Mouse (Mus musculus) myocyte (in vitro differentiated cells): Measurements from ENCODE around the gene Hist1h2ao. TPM values are rescaled to one million over a fixed set of nuclear protein-coding genes. Genes with fewer than 3 reads are reported as not detected.
"Not testable (repeated sequence)": the region's sequence is repeated elsewhere in the genome, so short reads cannot be mapped to it uniquely, and the experiment has no call there.

Experiments used
- H3K27me3 ChIP-seq: one replicate; pipeline ENCODE4 v1.6.1; 2011; ENCODE audit not compliant: control insufficient read depth, insufficient read depth, insufficient read length
- H3K36me3 ChIP-seq: one replicate; pipeline ENCODE4 v1.6.1; 2011; ENCODE audit not compliant: control insufficient read depth, insufficient read depth
- H3K4me2 ChIP-seq: one replicate; pipeline ENCODE4 v1.6.1; 2011; ENCODE audit warnings: low read depth, control low read depth
- H3K4me3 ChIP-seq: one replicate; pipeline ENCODE4 v1.5.1; 2011; ENCODE audit warnings: mild to moderate bottlenecking, control low read depth, moderate library complexity
- H3K79me2 ChIP-seq: one replicate; pipeline ENCODE4 v1.6.1; 2011; ENCODE audit not compliant: control insufficient read depth, insufficient read depth
- H3ac ChIP-seq: one replicate; pipeline ENCODE4 v1.6.1; 2011; ENCODE audit not compliant: control insufficient read depth, insufficient read length
- CEBPB ChIP-seq: IDR thresholded peaks from 2 replicates; pipeline ENCODE4 v1.6.1; 2011; ENCODE audit warnings: mild to moderate bottlenecking, moderate library complexity; ENCODE audit not compliant: poor library complexity, insufficient read depth, severe bottlenecking
- E2F4 ChIP-seq: IDR thresholded peaks from one replicate; pipeline ENCODE4 v1.6.1; 2011; ENCODE audit warnings: mild to moderate bottlenecking, control low read depth, moderate library complexity; ENCODE audit not compliant: insufficient read depth
- MYOD1 ChIP-seq, 3 experiments: IDR thresholded peaks; one replicate each; pipeline ENCODE4 v1.6.1; 2011; ENCODE audit warnings: control low read depth in 2 of 3, low read depth in 2 of 3, mild to moderate bottlenecking in 2 of 3, moderate library complexity in 1 of 3; ENCODE audit not compliant: insufficient read length in 2 of 3, control insufficient read depth in 1 of 3
- POLR2A ChIP-seq: IDR thresholded peaks from one replicate; pipeline ENCODE4 v1.6.1; 2011; ENCODE audit warnings: low read depth, mild to moderate bottlenecking, control low read depth, moderate library complexity; ENCODE audit not compliant: insufficient read length
- POLR2AphosphoS2 ChIP-seq: IDR thresholded peaks from one replicate; pipeline ENCODE4 v1.6.1; 2011; ENCODE audit warnings: low read depth, control low read depth; ENCODE audit not compliant: insufficient read length
- REST ChIP-seq: IDR thresholded peaks from one replicate; pipeline ENCODE4 v1.6.1; 2011; ENCODE audit warnings: mild to moderate bottlenecking, control low read depth, moderate library complexity; ENCODE audit not compliant: insufficient read depth, insufficient read length
- SRF ChIP-seq: IDR thresholded peaks from one replicate; pipeline ENCODE4 v1.6.1; 2011; ENCODE audit warnings: low read depth; ENCODE audit not compliant: control insufficient read depth, insufficient read length
- TCF12 ChIP-seq: IDR thresholded peaks from one replicate; pipeline ENCODE4 v1.6.1; 2011; ENCODE audit warnings: mild to moderate bottlenecking, control low read depth; ENCODE audit not compliant: poor library complexity, insufficient read depth, severe bottlenecking
- TCF3 ChIP-seq: IDR thresholded peaks from one replicate; pipeline ENCODE4 v1.6.1; 2011; ENCODE audit warnings: low read depth, control low read depth; ENCODE audit not compliant: insufficient read length
- polyA plus RNA-seq: library from polyadenylated mRNA; unstranded; fragments of >200 nt; fragmentation: generic; extraction: Trizol; gene quantifications from one replicate; pipeline ENCODE4 v1.2.1, GENCODE M21; 2012; ENCODE audit warnings: missing spikeins

Hist1h2ao gene
- polyA plus RNA-seq, 1 experiment = not detected

DNA sequence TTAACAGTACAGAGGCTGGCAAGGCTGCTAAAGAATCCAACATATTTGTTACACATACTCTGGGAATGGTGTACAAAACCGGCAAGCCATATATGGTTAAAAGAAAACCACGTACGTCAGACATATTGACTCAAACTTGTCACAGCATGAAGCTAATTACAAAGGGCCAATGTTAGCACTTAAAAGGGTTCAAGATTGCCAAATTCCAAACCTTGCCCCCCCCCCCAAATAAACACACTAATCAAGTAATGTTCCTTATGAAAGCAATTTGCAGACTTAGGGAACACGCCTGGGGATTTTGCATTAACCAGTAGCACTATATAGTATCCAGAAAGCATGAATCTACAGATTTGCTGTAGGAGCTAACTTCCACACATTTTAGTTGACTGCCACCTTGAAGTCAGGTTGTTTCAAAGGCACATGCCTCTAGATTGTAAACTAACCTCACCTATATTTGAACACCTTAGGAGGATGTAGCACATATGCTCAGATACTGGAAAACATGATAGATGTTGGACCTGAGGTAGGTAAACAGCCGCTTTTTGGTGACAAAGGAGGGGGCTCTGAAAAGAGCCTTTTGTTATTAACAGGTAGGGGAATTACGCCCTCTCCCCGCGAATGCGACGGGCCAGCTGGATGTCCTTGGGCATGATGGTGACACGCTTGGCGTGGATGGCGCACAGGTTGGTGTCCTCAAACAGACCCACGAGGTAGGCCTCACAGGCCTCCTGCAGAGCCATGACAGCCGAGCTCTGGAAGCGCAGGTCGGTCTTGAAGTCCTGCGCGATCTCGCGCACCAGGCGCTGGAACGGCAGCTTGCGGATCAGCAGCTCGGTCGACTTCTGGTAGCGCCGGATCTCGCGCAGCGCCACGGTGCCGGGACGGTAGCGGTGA lies 27.7 kb upstream of the Hist1h2ao start:
- H3K36me3 ChIP-seq, H3ac ChIP-seq, H3K27me3 ChIP-seq, H3K79me2 ChIP-seq: not testable (repeated sequence)
- TF ChIP-seq POLR2A (peak; percentile 85), SRF (peak; percentile 85), POLR2AphosphoS2 (peak; percentile 93)
- Histone ChIP-seq H3K4me2 (peak overlapping the region; percentile 72), H3K4me3 (peak overlapping the region; percentile 18)

GRCm38 (mm10) chr13:21783255-21783617 lies 27.0 kb upstream of the Hist1h2ao start, which contains the start of gene Hist1h3i:
TSS of gene Hist1h3i (minus strand) at chr13:21783370.
- Histone ChIP-seq H3ac (no peak within 1 kb of the TSS), H3K27me3 (no peaks in the 10 kb centered on the region), H3K36me3 (no peaks in the 10 kb centered on the region), H3K4me2 (peak within 1 kb of the TSS; percentile 85), H3K79me2 (no peaks in the 10 kb centered on the region), H3K4me3 (peak within 1 kb of the TSS; percentile 18)
- TF ChIP-seq REST = no peak
- TF ChIP-seq POLR2A = peak; percentile 54

DNA sequence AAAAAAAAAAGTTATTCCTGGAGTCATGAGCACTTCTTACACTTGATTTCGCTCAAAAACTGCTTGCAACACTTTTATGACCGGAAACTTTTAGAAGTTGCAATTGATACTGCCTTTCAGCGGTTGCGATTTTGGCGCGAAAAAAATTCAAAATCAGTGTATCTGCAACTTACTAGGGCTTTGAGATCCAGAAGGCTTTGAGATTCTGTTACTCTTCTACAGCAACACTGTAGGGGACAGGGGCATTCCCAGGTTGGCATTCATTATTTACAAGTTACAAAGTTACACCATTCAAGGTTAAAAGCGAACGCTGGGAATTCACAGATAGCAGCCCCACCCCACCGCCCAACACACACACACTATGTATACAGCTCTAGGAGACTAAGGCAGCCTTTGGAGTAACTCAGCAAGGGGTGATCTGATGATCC lies 26.5 kb upstream of the Hist1h2ao start:
- Histone ChIP-seq H3ac (no peak overlapping the region), H3K79me2 (no peaks in the 10 kb centered on the region), H3K36me3 (no peaks in the 10 kb centered on the region), H3K4me3 (peak overlapping the region; percentile 18), H3K4me2 (peak overlapping the region; percentile 85), H3K27me3 (no peaks in the 10 kb centered on the region)
- TF ChIP-seq CEBPB (0 out of 2 replicates have a peak, but pooled peaks have one; percentile 5), MYOD1 (IDR thresholded peaks at IDR 0.05; ENCODE audit: control insufficient read depth in 1 of 3, insufficient read length in 2 of 3, low read depth in 2 of 3) (no peak)

- H3K4me2 ChIP-seq = peak overlapping the region; percentile 85
- H3K36me3 ChIP-seq = no peaks in the 10 kb centered on the region
- peak overlapping the region; percentile 18 for H3K4me3 ChIP-seq
- no peaks in the 10 kb centered on the region for H3K79me2 ChIP-seq
- TF ChIP-seq TCF3 (no peak), CEBPB (no peak), MYOD1 (IDR thresholded peaks at IDR 0.05; ENCODE audit: control insufficient read depth in 1 of 3, insufficient read length in 2 of 3, low read depth in 2 of 3) (no peak)
- H3ac ChIP-seq = no peak overlapping the region
- H3K27me3 ChIP-seq = no peaks in the 10 kb centered on the region
Observed at GRCm38 (mm10) chr13:21784311-21784710, 26.0 kb upstream of the Hist1h2ao start.

- H3K4me2 ChIP-seq = peak overlapping the region; percentile 68
- H3ac ChIP-seq = no peak overlapping the region
- no peaks in the 10 kb centered on the region for H3K27me3 ChIP-seq
- H3K79me2 ChIP-seq = no peaks in the 10 kb centered on the region
- H3K36me3 ChIP-seq = no peaks in the 10 kb centered on the region
- H3K4me3 ChIP-seq = peak overlapping the region; percentile 12
- TF ChIP-seq TCF12 (no peak), POLR2A (peak; percentile 58), POLR2AphosphoS2 (peak; percentile 88)
Observed at GRCm38 (mm10) chr13:21786189-21786898, 23.9 kb upstream of the Hist1h2ao start.

- H3K27me3 ChIP-seq, H3ac ChIP-seq, H3K79me2 ChIP-seq, H3K36me3 ChIP-seq: not testable (repeated sequence)
- H3K4me3 ChIP-seq = peak within 1 kb of the TSS; percentile 12
- H3K4me2 ChIP-seq = peak within 1 kb of the TSS; percentile 71
- TF ChIP-seq E2F4 (peak; percentile 87), POLR2A (peak; percentile 67), POLR2AphosphoS2 (peak; percentile 78)
Observed at GRCm38 (mm10) chr13:21786899-21787629, 23.2 kb upstream of the Hist1h2ao start, which contains the start of the genes Hist1h2an and Hist1h2bp. TSS of gene Hist1h2an (minus strand) at chr13:21787218. TSS of gene Hist1h2bp (plus strand) at chr13:21787461.
